Comparison of ENCODE assay signal across 24 mouse cellular contexts in the genomic region with DNA sequence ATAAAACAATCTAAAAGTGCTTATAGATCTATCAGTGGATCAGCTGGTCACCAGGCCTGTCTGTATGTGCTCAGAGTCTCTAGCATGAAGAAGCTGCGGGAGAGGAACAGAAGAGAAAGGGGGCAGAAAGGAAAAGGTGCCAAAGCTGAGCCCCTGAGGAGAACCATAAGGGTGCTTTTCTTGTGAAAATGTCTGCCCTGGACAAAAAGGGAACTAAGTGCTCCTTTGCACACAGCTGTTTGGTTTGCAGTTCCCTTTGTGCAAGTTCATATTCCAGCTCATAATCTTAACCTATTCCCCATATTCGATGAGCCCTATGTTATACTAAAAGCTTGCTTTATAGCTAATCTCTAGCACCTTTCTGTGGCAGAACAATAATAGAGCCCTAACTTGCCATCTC. TPM values are rescaled to one million over a fixed set of nuclear protein-coding genes. Genes with fewer than 3 reads are reported as not detected.
DNase-seq lines count a peak whose midpoint lies in the region; ATAC-seq lines count a peak whose summit lies in the region.
"Had no signal": no experiment of that assay in that cellular context is flagged by ENCODE, and none has a peak within 500 bp of the region (broad histone marks: within the 10 kb centered on the region; RNA-seq: fewer than 3 reads in every experiment).

No protein-coding gene starts in this region.

- 89% methylated on average over 2 of the region's 2 CpGs for WGBS in heart, embryonic 10.5 days

- H3K4me3 ChIP-seq in heart, embryonic 10.5 days = no peak overlapping the region
- H3K4me3 ChIP-seq: embryonic facial prominence, embryonic 12.5 days; hindbrain, embryonic 13.5 days had no signal

- peaks cover 25% of the 10 kb centered on the region for H3K36me3 ChIP-seq in heart, embryonic 10.5 days

- peak; percentile 77 for ATAC-seq in megakaryocyte, adult 5-6 weeks (ENCODE audit: poor library complexity, severe bottlenecking)
- no peak for ATAC-seq in frontal cortex, adult (ENCODE audit: low TSS enrichment)
- ATAC-seq: activated CD4-positive, CD25-positive, alpha-beta regulatory T cell, adult 4 months; forebrain, embryonic 16.5 days; hindbrain, postnatal 0 days; Patski had no signal

- H3K27me3 ChIP-seq in heart, embryonic 10.5 days (ENCODE audit: insufficient read depth, poor library complexity, severe bottlenecking) = no peaks in the 10 kb centered on the region
- H3K27me3 ChIP-seq: embryonic facial prominence, embryonic 12.5 days; hindbrain, embryonic 13.5 days; Patski had no signal

- no peak overlapping the region for H3K27ac ChIP-seq in heart, embryonic 10.5 days
- H3K27ac ChIP-seq: embryonic facial prominence, embryonic 12.5 days; hindbrain, embryonic 13.5 days; hindbrain, postnatal 0 days had no signal

- DNase-seq in lung, postnatal 36 days = peak; percentile 1
- DNase-seq in lung, postnatal 25 days (ENCODE audit: low spot score) = no peak
- peak; percentile 40 for DNase-seq in adipocyte (ENCODE audit: low spot score)
- no peak for DNase-seq in heart, embryonic 10.5 days (ENCODE audit: low spot score)
- no peak for DNase-seq in urinary bladder, postnatal 4 days (ENCODE audit: low spot score in 2 of 2)
- DNase-seq: adrenal gland, adult 2 months; adrenal gland, postnatal 25 days; cerebellum, adult 2 months; cerebellum, postnatal 10 days; gastrocnemius, postnatal 14 days; heart, postnatal 10 days had no signal

- H3K4me1 ChIP-seq in heart, embryonic 10.5 days = no peaks in the 10 kb centered on the region
- H3K4me1 ChIP-seq: embryonic facial prominence, embryonic 12.5 days; hindbrain, embryonic 13.5 days had no signal

- H3K9me3 ChIP-seq in heart, embryonic 10.5 days = no peaks in the 10 kb centered on the region
- H3K9me3 ChIP-seq: embryonic facial prominence, embryonic 12.5 days; G1E; hindbrain, embryonic 13.5 days had no signal

RNA-seq across cellular contexts. Expression of gene Adad1, which starts 25.3 kb away (rescaled TPM):
- not detected in 2 replicates for total RNA-seq in megakaryocyte, adult 5-6 weeks (2015)
- total RNA-seq in megakaryocyte, adult 5-6 weeks (2017) = not detected in 2 replicates
- polyA plus RNA-seq in heart, embryonic 10.5 days (2016; fragmentation: Nextera tagmentation; extraction: Ambion mirVana) = 0.44 and 0.64 TPM in 2 replicates
- total RNA-seq: adrenal gland, adult 2 months; adrenal gland, postnatal 25 days; G1E; gastrocnemius, adult 18-20 months; gastrocnemius, postnatal 14 days; heart, adult 8-10 months; heart, postnatal 10 days; hematopoietic stem cell, adult 5-6 weeks had no signal
- polyA plus RNA-seq: activated CD4-positive, CD25-positive, alpha-beta regulatory T cell, adult 4 months; adrenal gland, adult 2 months; cerebellum, adult 2 months; forebrain, embryonic 11.5 days; G1E; Patski had no signal

Comparison
In these comparisons a context has a peak if more than half of its experiments do, and no peak if none do; other contexts are left out.
1. DNase-seq: peak in lung, postnatal 36 days (single experiment) and adipocyte (single experiment); none in lung, postnatal 25 days (single experiment), heart, embryonic 10.5 days (single experiment) and urinary bladder, postnatal 4 days (0 of 2).